Mouse (Mus musculus) liver, adult 2 months (tissue): ENCODE results near the gene Cd9. TPM values are rescaled to one million over a fixed set of nuclear protein-coding genes. Genes with fewer than 3 reads are reported as not detected.

Experiments used
- DNase-seq: peaks from one replicate; pipeline ENCODE4 v3.0.0-alpha.2; 2011; ENCODE audit warnings: low read depth, low spot score; ENCODE audit errors: extremely low read depth
- H3K27ac ChIP-seq: fragments of 200-500 bp; replicated peaks from 2 replicates; pipeline ENCODE4 v1.5.1; 2012; ENCODE audit warnings: low read depth, mild to moderate bottlenecking, control low read depth, inconsistent platforms, low read length; ENCODE audit not compliant: insufficient read depth
- H3K27me3 ChIP-seq: fragments of 200-500 bp; 2 replicates; pipeline ENCODE4 v1.6.1; 2012; ENCODE audit warnings: mild to moderate bottlenecking, moderate library complexity, low read length, inconsistent platforms; ENCODE audit not compliant: control insufficient read depth, insufficient read depth
- H3K36me3 ChIP-seq: fragments of 200-500 bp; 2 replicates; pipeline ENCODE4 v1.6.1; 2012; ENCODE audit warnings: low read length, inconsistent platforms; ENCODE audit not compliant: control insufficient read depth, insufficient read depth
- H3K4me1 ChIP-seq: fragments of 200-500 bp; 2 replicates; pipeline ENCODE4 v1.6.1; 2011; ENCODE audit warnings: low read length; ENCODE audit not compliant: control insufficient read depth, insufficient read depth
- H3K4me3 ChIP-seq: fragments of 200-500 bp; 2 replicates; pipeline ENCODE4 v1.5.1; 2011; ENCODE audit warnings: low read depth, mild to moderate bottlenecking, control low read depth, low read length, moderate library complexity; ENCODE audit not compliant: insufficient read depth
- H3K79me2 ChIP-seq: fragments of 200-500 bp; 2 replicates; pipeline ENCODE4 v1.6.1; 2012; ENCODE audit warnings: inconsistent platforms, mild to moderate bottlenecking, low read length, moderate library complexity; ENCODE audit not compliant: control insufficient read depth, insufficient read depth
- H3K9ac ChIP-seq: fragments of 200-500 bp; 2 replicates; pipeline ENCODE4 v1.6.1; 2012; ENCODE audit warnings: low read depth, mild to moderate bottlenecking, control low read depth, inconsistent platforms, low read length
- CTCF ChIP-seq: fragments of 200-500 bp; IDR thresholded peaks from 2 replicates; pipeline ENCODE4 v1.5.1; 2011; ENCODE audit warnings: low read depth, low read length, control low read depth
- POLR2A ChIP-seq: fragments of 200-500 bp; IDR thresholded peaks from 2 replicates; pipeline ENCODE4 v1.6.1; 2011; ENCODE audit warnings: low read length, control low read depth; ENCODE audit not compliant: insufficient read depth; ENCODE audit errors: extremely low read depth
- WGBS: fragments of 180-500 bp; shearing (Covaris S2); methylation state at CpG from one replicate; pipeline ENCODE4 v1.1.7; 2018; 5-methylcytosine and 5-hydroxymethylcytosine counted together
- polyA plus RNA-seq: library from polyadenylated mRNA; depleted of rRNA; stranded (reverse); fragments of >200 nt; gene quantifications from 2 replicates; pipeline ENCODE4 v1.2.3, GENCODE M21; 2012
- total RNA-seq: library from RNA; depleted of rRNA; stranded (reverse); fragments of >200 nt; gene quantifications from 2 replicates; pipeline ENCODE4 v1.2.3, GENCODE M21; 2014

Cd9 gene
- total and polyA plus RNA-seq, 2 experiments: 17.4 to 33.7 TPM

DNA sequence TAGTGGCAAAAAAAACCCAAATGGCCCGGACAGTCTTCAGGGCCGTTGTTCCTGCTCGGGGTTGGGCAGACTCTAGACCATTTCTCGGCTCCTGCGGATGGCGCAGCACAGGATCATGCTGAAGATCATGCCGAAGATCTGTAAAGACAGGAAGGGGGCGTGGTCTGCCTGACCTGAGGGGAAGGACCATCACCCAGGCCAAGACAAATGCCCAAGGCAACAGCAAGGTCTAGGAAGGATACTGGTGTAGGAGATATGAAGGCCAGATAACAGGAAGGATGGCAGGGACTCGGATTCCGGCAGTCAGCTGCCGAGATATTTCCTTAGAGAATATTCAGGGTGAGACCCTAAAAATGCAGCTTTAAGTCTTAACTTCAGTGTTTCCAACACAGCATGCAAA is 34.0 kb downstream of the Cd9 start:
- peaks cover 13% of the 10 kb centered on the region; the same call in 1 of the 2 replicates for H3K36me3 ChIP-seq
- TF ChIP-seq CTCF (no peak), POLR2A (no peak)
- WGBS: 90% methylated on average over 11 of the region's 11 CpGs
- no peak overlapping the region for H3K9ac ChIP-seq
- H3K4me3 ChIP-seq: no peak overlapping the region
- no peaks in the 10 kb centered on the region for H3K27me3 ChIP-seq
- no peaks in the 10 kb centered on the region for H3K79me2 ChIP-seq
- no peaks in the 10 kb centered on the region for H3K4me1 ChIP-seq
- H3K27ac ChIP-seq: no peak overlapping the region
- no peak for DNase-seq

DNA sequence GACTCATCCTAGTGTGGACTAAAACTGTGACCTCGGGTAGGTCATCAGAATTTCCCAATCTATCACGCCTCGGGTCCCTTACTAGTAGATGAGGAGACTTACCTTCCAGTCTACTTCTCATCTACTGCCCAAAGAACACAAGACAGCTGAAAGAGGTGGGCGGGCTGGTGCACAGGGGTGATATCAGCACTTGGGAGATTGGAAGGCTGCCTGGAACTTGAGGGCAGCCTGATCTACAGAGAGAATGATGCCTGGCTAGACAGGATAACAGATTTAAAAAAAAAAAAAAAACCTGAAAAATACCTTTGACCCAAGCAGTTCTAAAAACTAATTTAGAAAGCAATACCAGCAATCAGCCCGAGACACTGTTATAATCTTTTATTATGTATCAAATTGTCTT is 34.7 kb downstream of the Cd9 start:
- Histone ChIP-seq H3K27ac (no peak overlapping the region), H3K9ac (no peak overlapping the region), H3K79me2 (no peaks in the 10 kb centered on the region), H3K4me1 (no peaks in the 10 kb centered on the region), H3K4me3 (no peak overlapping the region), H3K27me3 (no peaks in the 10 kb centered on the region), H3K36me3 (peaks cover 13% of the 10 kb centered on the region; the same call in 1 of the 2 replicates)
- DNase-seq: no peak
- WGBS: 96% methylated on average over 5 of the region's 5 CpGs
- TF ChIP-seq POLR2A (no peak), CTCF (no peak)

DNA sequence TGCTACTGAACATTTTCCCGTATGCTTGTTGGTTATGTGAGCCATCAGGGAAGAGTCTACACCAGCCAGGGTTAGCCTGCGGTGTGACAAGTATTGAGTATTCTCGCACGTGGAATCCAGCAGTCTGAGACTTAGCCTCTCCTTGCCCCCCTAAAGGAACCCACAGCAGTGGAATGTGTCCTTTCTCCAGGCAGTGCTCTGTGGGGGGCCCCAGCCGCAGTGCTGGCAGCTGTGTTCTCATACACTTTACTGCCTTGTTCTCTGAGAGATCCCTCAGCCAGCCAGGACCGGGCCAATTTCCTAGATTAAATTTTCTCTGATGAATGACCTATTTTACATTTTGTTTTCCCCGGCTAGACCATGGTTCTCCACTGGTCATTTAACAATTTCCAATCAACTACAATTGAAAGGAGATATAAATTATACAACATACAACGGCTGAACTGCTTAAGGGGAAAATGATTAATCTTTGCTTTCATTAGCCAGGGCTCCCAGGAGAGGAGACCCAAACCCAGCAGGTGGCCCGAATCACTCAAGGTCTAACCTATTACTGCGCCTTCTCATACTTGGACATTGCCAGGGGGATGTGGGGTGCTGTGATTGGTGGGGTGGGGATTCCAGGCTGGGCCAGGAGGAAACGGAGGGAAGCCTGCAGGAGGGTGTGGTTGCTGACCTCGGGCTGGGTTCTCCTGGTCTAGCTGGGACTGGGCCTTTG is 38.6 kb downstream of the Cd9 start:
- Histone ChIP-seq H3K27me3 (no peaks in the 10 kb centered on the region), H3K4me1 (no peaks in the 10 kb centered on the region), H3K27ac (no peak overlapping the region), H3K79me2 (no peaks in the 10 kb centered on the region), H3K9ac (no peak overlapping the region), H3K4me3 (no peak overlapping the region), H3K36me3 (peaks cover 9% of the 10 kb centered on the region; the same call in 1 of the 2 replicates)
- TF ChIP-seq CTCF: no peak
- no peak for TF ChIP-seq POLR2A
- WGBS: 82% methylated on average over 12 of the region's 12 CpGs
- no peak for DNase-seq

DNA sequence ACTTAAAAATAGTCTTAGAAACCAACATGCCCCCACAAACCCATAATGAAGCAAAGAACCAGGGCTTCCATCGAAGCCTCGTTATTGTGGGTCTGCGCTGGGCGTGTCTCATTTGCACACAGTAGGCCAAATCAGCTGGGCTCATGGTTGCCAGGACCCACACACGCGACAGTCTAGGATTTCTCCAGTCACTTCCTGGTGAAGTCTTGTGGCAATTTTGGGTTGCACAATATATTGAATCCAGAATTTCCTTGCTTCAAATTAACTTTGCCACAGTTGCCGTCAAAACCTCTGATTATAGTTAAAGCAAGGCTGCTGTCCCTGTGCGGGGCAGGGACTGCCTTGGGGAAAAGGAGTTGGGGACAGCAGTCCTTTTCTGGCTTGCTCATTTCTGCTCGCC is 39.9 kb downstream of the Cd9 start:
- H3K36me3 ChIP-seq: peaks cover 5% of the 10 kb centered on the region; the same call in 1 of the 2 replicates
- no peak overlapping the region for H3K9ac ChIP-seq
- H3K27ac ChIP-seq: no peak overlapping the region
- WGBS: 83% methylated on average over 9 of the region's 9 CpGs
- no peaks in the 10 kb centered on the region for H3K27me3 ChIP-seq
- H3K79me2 ChIP-seq: no peaks in the 10 kb centered on the region
- no peak overlapping the region for H3K4me3 ChIP-seq
- TF ChIP-seq POLR2A: no peak
- TF ChIP-seq CTCF: no peak
- no peak for DNase-seq
- no peaks in the 10 kb centered on the region for H3K4me1 ChIP-seq

DNA sequence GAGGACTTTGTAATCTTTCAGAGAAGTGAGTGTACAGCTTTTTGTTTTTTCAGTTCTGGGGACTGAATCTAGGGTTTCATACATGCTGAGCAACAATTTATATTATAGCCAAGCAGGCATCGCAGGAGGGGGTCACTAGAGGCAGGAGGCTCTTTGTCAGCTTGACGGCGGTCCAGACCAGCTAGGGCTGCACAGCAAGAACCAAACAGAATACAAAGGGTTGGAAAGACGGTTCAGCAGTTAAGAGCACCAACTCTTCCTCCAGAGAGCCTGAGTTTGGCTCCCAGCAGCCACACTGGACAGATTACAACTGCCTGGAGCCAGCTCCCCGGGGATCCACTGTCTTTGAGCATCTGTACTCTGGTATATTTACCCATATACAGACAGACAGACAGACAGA is 40.3 kb downstream of the Cd9 start:
- no peak overlapping the region for H3K27ac ChIP-seq
- no peaks in the 10 kb centered on the region for H3K4me1 ChIP-seq
- H3K36me3 ChIP-seq: peaks cover 2% of the 10 kb centered on the region; the same call in 1 of the 2 replicates
- TF ChIP-seq POLR2A (no peak), CTCF (no peak)
- no peak overlapping the region for H3K4me3 ChIP-seq
- H3K79me2 ChIP-seq: no peaks in the 10 kb centered on the region
- no peak for DNase-seq
- 79% methylated on average over 5 of the region's 5 CpGs for WGBS
- H3K27me3 ChIP-seq: no peaks in the 10 kb centered on the region
- no peak overlapping the region for H3K9ac ChIP-seq

DNA sequence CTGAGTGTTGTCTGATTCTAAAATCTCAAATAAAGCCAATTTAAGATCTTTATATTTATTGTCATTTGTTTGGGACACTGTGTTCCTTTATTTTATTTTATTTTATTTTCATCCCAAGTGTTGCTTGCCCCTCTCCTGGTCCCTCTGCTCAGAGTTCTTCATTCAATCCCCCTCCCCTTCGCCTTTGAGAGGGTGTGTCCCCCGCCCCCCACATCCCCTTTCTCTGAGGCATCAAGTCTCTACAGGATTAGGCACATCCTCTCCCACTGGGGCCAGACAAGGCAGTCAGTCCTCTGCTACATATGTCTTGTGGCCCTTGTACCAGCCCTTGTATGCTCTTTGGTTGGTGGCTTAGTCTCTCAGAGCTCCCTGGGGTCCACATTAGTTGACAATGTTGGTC is 46.9 kb downstream of the Cd9 start:
- no peaks in the 10 kb centered on the region for H3K27me3 ChIP-seq
- no peak overlapping the region for H3K27ac ChIP-seq
- DNase-seq: no peak
- no peaks in the 10 kb centered on the region for H3K36me3 ChIP-seq
- 96% methylated on average over 2 of the region's 2 CpGs for WGBS
- H3K9ac ChIP-seq: no peak overlapping the region
- no peak overlapping the region for H3K4me3 ChIP-seq
- no peak for TF ChIP-seq CTCF
- TF ChIP-seq POLR2A: no peak
- no peaks in the 10 kb centered on the region for H3K79me2 ChIP-seq
- H3K4me1 ChIP-seq: no peaks in the 10 kb centered on the region
